Mouse (Mus musculus): ENCODE measurements around the gene Ccdc17. TPM values are rescaled to one million over a fixed set of nuclear protein-coding genes. Genes with fewer than 3 reads are reported as not detected.

The Ccdc17 gene
- polyA plus RNA-seq, 1 experiment = 5.5 TPM

- H3K27ac ChIP-seq (ENCODE audit: insufficient read depth, low read depth, low read length) = peak overlapping the region; percentile 50
Measured at GRCm38 (mm10) chr4:116596978-116597881, 776 bp downstream of the Ccdc17 start.

GRCm38 (mm10) chr4:116612621-116613020, 16.2 kb downstream of the Ccdc17 start:
- Histone ChIP-seq H3K4me1 (ENCODE audit: control insufficient read depth, insufficient read depth, low read length) (no peaks in the 10 kb centered on the region), H3K27ac (ENCODE audit: insufficient read depth, low read depth, low read length) (no peak overlapping the region), H3K4me3 (ENCODE audit: insufficient read depth, low read length) (no peak overlapping the region)
- no peak for TF ChIP-seq POLR2A (IDR thresholded peaks at IDR 0.05; ENCODE audit: borderline replicate concordance, low read depth, low read length)
- TF ChIP-seq CTCF (IDR thresholded peaks at IDR 0.05; ENCODE audit: low read depth, low read length) = no peak

More at GRCm38 (mm10) chr4:116596978-116597881, 776 bp downstream of the Ccdc17 start:
- TF ChIP-seq POLR2A (IDR thresholded peaks at IDR 0.05; ENCODE audit: borderline replicate concordance, low read depth, low read length) (peak; percentile 51; the same call in 1 of the 2 replicates), CTCF (IDR thresholded peaks at IDR 0.05; ENCODE audit: low read depth, low read length) (no peak)
- H3K4me3 ChIP-seq (ENCODE audit: insufficient read depth, low read length) = peak overlapping the region; percentile 72
- H3K4me1 ChIP-seq (ENCODE audit: control insufficient read depth, insufficient read depth, low read length) = peaks cover 5% of the 10 kb centered on the region

- no peaks in the 10 kb centered on the region for H3K4me1 ChIP-seq (ENCODE audit: control insufficient read depth, insufficient read depth, low read length)
- no peak overlapping the region for H3K27ac ChIP-seq (ENCODE audit: insufficient read depth, low read depth, low read length)
- H3K4me3 ChIP-seq (ENCODE audit: insufficient read depth, low read length) = no peak overlapping the region
- TF ChIP-seq CTCF (IDR thresholded peaks at IDR 0.05; ENCODE audit: low read depth, low read length) (no peak), POLR2A (IDR thresholded peaks at IDR 0.05; ENCODE audit: borderline replicate concordance, low read depth, low read length) (no peak)
Measured at GRCm38 (mm10) chr4:116615237-116615636, 18.8 kb downstream of the Ccdc17 start.

GRCm38 (mm10) chr4:116624831-116625230, 28.4 kb downstream of the Ccdc17 start:
- no peak overlapping the region for H3K27ac ChIP-seq (ENCODE audit: insufficient read depth, low read depth, low read length)
- TF ChIP-seq POLR2A (IDR thresholded peaks at IDR 0.05; ENCODE audit: borderline replicate concordance, low read depth, low read length) = no peak
- TF ChIP-seq CTCF (IDR thresholded peaks at IDR 0.05; ENCODE audit: low read depth, low read length) = no peak
- peaks cover 13% of the 10 kb centered on the region for H3K4me1 ChIP-seq (ENCODE audit: control insufficient read depth, insufficient read depth, low read length)
- no peak overlapping the region for H3K4me3 ChIP-seq (ENCODE audit: insufficient read depth, low read length)

GRCm38 (mm10) chr4:116626658-116627358, 30.4 kb downstream of the Ccdc17 start:
- peak overlapping the region; percentile 100 for H3K4me3 ChIP-seq (ENCODE audit: insufficient read depth, low read length)
- H3K27ac ChIP-seq (ENCODE audit: insufficient read depth, low read depth, low read length) = peak overlapping the region; percentile 83
- TF ChIP-seq POLR2A (IDR thresholded peaks at IDR 0.05; ENCODE audit: borderline replicate concordance, low read depth, low read length) (no peak), CTCF (IDR thresholded peaks at IDR 0.05; ENCODE audit: low read depth, low read length) (no peak)

GRCm38 (mm10) chr4:116627359-116627716, 30.9 kb downstream of the Ccdc17 start:
- Histone ChIP-seq H3K4me1 (ENCODE audit: control insufficient read depth, insufficient read depth, low read length) (peaks cover 22% of the 10 kb centered on the region), H3K4me3 (ENCODE audit: insufficient read depth, low read length) (peak overlapping the region; percentile 100), H3K27ac (ENCODE audit: insufficient read depth, low read depth, low read length) (peak overlapping the region; percentile 83)
- no peak for TF ChIP-seq CTCF (IDR thresholded peaks at IDR 0.05; ENCODE audit: low read depth, low read length)
- peak; percentile 75; the same call in 1 of the 2 replicates for TF ChIP-seq POLR2A (IDR thresholded peaks at IDR 0.05; ENCODE audit: borderline replicate concordance, low read depth, low read length)

More at GRCm38 (mm10) chr4:116626658-116627358, 30.4 kb downstream of the Ccdc17 start:
- H3K4me1 ChIP-seq (ENCODE audit: control insufficient read depth, insufficient read depth, low read length) = peaks cover 22% of the 10 kb centered on the region

GRCm38 (mm10) chr4:116627722-116628662, 31.5 kb downstream of the Ccdc17 start, which contains the start of gene Nasp:
Gene Nasp (minus strand): TSS chr4:116627941.
- TF ChIP-seq POLR2A (IDR thresholded peaks at IDR 0.05; ENCODE audit: borderline replicate concordance, low read depth, low read length) = no peak
- no peak for TF ChIP-seq CTCF (IDR thresholded peaks at IDR 0.05; ENCODE audit: low read depth, low read length)
- H3K27ac ChIP-seq (ENCODE audit: insufficient read depth, low read depth, low read length) = peak within 1 kb of the TSS; percentile 83
- H3K4me3 ChIP-seq (ENCODE audit: insufficient read depth, low read length) = peak within 1 kb of the TSS; percentile 100
- H3K4me1 ChIP-seq (ENCODE audit: control insufficient read depth, insufficient read depth, low read length) = peaks cover 22% of the 10 kb centered on the region

- no peak overlapping the region for H3K27ac ChIP-seq (ENCODE audit: insufficient read depth, low read depth, low read length)
- TF ChIP-seq CTCF (IDR thresholded peaks at IDR 0.05; ENCODE audit: low read depth, low read length) (no peak), POLR2A (IDR thresholded peaks at IDR 0.05; ENCODE audit: borderline replicate concordance, low read depth, low read length) (no peak)
- no peak overlapping the region for H3K4me3 ChIP-seq (ENCODE audit: insufficient read depth, low read length)
- H3K4me1 ChIP-seq (ENCODE audit: control insufficient read depth, insufficient read depth, low read length) = peaks cover 9% of the 10 kb centered on the region
Measured at GRCm38 (mm10) chr4:116635197-116635596, 38.7 kb downstream of the Ccdc17 start.

GRCm38 (mm10) chr4:116638821-116639220, 42.4 kb downstream of the Ccdc17 start:
- TF ChIP-seq POLR2A (IDR thresholded peaks at IDR 0.05; ENCODE audit: borderline replicate concordance, low read depth, low read length) = no peak
- TF ChIP-seq CTCF (IDR thresholded peaks at IDR 0.05; ENCODE audit: low read depth, low read length) = no peak
- Histone ChIP-seq H3K27ac (ENCODE audit: insufficient read depth, low read depth, low read length) (no peak overlapping the region), H3K4me1 (ENCODE audit: control insufficient read depth, insufficient read depth, low read length) (no peaks in the 10 kb centered on the region), H3K4me3 (ENCODE audit: insufficient read depth, low read length) (no peak overlapping the region)
